Mouse (Mus musculus) liver, adult 2 months (tissue): ENCODE measurements around the gene Sptbn1.

ENCODE experiments used
- CTCF ChIP-seq: fragments of 200-500 bp; IDR thresholded peaks from 2 replicates; pipeline ENCODE4 v1.5.1; 2011; ENCODE audit warnings: low read depth, low read length, control low read depth
- POLR2A ChIP-seq: fragments of 200-500 bp; IDR thresholded peaks from 2 replicates; pipeline ENCODE4 v1.6.1; 2011; ENCODE audit warnings: low read length, control low read depth; ENCODE audit not compliant: insufficient read depth; ENCODE audit errors: extremely low read depth

DNA sequence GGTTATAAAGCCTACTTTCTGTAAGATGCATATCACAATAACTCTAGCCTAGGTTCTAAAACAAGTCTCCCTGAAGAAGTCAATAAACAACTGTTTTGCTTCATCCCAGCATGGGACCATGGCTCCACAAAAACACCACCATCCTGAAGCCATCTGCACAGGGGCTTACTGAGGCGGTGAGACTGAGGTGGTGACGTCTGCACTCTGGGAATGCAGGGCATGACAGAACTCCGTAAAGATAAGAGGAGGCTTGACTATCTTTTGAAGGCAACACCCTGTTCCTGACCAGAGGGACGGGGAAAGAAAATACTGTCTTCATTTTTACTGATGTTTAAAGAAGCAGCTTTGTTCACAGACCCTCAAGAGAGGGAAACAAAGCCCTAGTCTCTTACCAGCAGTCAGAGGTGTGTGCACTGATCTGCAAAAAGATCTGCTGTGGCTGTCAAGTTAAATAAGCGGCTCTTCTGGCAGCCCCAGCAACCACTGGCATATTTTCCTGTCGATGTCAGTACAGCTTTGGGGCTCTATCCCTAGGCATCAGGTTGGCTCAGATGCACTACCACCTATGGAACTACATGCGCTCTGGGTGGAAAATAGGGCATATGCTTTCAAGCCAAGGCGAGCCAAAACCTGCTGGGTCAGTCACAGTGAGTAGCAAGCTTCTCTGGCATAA, 109.8 kb downstream of the Sptbn1 start:
- TF ChIP-seq POLR2A (no peak), CTCF (no peak)
